Mouse (Mus musculus) spleen, adult 18-20 months (tissue): ENCODE data around the gene Rps18.

Experiments used
- DNase-seq, 2 experiments: peaks; one replicate each; pipeline ENCODE4 v3.0.0; 2022; ENCODE audit warnings: mixed read lengths in 2 of 2

Rps18 gene

DNA sequence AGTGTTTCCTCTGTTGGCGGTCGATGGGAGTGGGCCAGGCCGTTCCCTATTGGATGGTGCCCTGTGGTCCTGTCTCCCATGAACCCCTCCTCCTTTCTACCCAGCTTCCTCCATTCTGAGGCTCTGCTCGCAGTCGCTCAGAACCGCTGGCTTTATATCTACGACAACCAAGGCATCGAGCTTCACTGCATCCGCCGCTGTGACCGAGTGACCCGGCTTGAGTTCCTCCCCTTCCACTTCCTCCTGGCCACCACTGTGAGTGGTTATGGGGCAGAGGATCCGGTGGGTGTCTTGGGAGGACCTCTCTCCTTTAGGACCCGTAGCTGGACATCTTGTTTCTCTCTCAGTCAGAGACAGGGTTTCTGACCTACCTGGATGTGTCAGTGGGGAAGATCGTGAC, 12.3 kb downstream of the Rps18 start:
- DNase-seq = no peak

DNA sequence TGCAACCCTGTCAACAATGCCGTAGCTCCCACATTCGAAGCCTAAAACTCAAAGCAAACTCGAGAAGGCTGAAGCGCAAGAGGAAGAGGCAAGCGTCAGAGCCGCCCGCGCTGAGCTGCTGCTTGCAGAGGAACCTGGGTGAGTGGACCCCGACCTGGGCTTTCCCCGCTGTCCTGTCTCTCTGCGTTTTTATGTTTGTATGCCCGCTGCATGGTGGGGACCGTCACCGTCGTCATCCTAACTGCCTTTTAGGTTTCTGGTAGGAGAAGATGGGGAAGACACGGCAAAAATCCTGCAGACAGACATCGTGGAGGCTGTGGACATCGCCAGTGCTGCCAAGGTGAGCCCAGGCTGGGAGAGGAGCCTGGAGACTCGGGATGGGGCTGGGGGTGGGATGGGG, 14.4 kb downstream of the Rps18 start:
- DNase-seq = no peak

DNA sequence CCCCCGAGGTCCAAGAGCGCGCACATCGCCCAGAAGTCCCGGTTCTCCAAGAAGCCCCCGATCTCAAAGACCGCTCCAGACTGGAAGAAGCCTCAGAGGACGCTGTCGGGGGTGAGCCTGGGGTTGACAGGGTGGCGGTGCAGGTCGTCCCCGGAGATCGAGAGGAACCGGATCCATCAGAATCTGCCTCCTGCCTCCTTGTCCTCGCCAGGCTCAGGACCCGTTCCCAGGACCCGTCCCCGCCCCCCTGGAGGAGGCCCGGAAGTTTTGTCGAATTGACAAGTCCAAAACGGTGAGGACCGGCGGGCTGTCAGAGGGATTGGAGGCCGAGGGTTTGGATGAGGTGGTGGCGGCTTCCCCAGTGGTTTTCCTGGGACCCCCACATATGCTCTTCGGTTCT, 14.8 kb downstream of the Rps18 start:
- DNase-seq = no peak

- peak; percentile 67 to 88 for DNase-seq
Measured at GRCm38 (mm10) chr17:33940206-33940805, 15.5 kb downstream of the Rps18 start, which contains the start of the genes Pfdn6 and Wdr46. Gene Pfdn6 (minus strand): TSS chr17:33940343. Gene Wdr46 (plus strand): TSS chr17:33940660.

DNA sequence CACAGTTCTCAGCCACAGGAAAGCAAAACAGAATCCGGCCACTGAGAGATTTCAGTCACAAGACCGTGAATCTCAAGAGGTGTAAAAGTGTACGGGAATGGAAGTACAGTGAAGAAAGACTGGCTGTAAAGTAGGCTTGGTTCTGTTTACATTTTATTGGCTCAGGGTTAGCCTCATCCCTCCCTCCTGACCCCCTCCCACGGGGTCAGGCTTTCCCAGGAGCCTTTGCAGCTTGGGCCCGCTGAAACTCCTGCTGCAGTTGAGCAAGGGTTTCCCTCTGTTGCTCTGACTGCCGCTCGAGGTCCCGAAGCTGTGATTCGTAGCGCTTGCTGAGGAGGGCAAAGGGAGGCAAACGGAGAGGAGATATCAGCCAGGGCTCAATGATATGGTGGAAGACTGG, 17.0 kb downstream of the Rps18 start:
- no peak for DNase-seq

DNA sequence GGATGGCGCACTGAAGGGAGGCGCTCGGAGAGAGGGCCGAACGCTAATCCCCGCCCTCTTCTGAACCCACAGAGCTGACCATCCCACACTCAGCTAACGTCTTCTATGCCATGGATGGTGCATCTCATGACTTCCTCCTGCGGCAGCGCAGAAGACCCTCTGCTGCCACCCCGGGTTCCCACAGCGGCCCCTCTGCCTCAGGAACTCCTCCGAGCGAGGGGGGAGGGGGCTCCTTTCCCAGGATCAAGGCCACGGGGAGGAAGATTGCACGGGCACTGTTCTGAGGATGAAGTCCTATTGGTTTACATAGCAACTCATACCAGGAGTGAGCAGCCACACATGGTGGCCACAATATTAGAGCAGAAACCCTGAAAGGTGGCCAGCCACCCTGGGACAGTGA, 18.8 kb downstream of the Rps18 start:
- no peak for DNase-seq

- no peak for DNase-seq
Measured at GRCm38 (mm10) chr17:33935422-33936055, 20.3 kb downstream of the Rps18 start.

DNA sequence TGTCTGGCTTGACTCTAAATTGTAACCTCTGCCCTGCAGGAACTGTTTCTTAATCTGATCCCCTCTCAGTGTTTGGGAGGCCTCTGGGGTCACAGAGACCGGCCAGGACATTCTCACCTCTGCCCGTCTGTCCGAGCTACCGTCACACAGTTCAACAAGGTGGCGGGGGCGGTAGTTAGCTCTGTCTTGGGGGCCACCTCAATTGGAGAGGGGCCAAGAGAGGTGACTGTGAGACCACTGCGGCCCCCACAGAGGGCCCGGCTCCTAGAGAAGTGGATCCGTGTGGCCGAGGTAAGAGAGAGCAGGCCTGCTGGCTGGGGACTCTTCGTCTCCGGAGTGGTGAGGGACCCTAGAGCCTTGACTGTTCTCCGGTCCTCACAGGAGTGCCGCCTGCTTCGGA, 22.8 kb downstream of the Rps18 start:
- DNase-seq = no peak

- DNase-seq = no peak
Measured at GRCm38 (mm10) chr17:33932448-33932847, 23.4 kb downstream of the Rps18 start.

DNA sequence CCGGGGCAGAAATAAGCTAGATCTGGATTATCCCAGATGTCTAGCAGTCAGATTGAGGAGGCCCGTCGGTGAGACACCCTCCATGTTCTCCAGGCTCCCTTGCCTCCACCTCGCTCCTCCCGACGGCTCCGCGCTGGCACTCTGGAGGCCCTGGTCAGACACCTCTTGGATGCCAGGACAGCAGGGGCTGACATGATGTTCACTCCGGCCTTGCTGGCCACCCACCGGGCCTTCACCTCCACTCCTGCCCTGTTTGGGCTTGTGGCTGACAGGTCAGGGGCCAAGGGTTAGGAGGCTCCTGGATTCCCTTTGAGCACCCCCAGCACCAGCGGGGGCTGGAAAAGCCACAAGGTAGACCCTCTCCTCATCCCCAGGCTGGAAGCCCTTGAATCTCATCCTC, 23.9 kb downstream of the Rps18 start:
- no peak for DNase-seq

GRCm38 (mm10) chr17:33931159-33931866, 24.5 kb downstream of the Rps18 start:
- DNase-seq = no peak

- peak; percentile 57 to 63 for DNase-seq
Measured at GRCm38 (mm10) chr17:33930280-33931158, 25.3 kb downstream of the Rps18 start.

GRCm38 (mm10) chr17:33929371-33930279, 26.2 kb downstream of the Rps18 start, which contains the start of gene Rgl2:
Gene Rgl2 (plus strand): TSS chr17:33929543.
- DNase-seq = peak; percentile 87 to 94

GRCm38 (mm10) chr17:33928251-33928947, 27.4 kb downstream of the Rps18 start:
- DNase-seq = no peak

GRCm38 (mm10) chr17:33926207-33926932, 29.4 kb downstream of the Rps18 start:
- DNase-seq = no peak

DNA sequence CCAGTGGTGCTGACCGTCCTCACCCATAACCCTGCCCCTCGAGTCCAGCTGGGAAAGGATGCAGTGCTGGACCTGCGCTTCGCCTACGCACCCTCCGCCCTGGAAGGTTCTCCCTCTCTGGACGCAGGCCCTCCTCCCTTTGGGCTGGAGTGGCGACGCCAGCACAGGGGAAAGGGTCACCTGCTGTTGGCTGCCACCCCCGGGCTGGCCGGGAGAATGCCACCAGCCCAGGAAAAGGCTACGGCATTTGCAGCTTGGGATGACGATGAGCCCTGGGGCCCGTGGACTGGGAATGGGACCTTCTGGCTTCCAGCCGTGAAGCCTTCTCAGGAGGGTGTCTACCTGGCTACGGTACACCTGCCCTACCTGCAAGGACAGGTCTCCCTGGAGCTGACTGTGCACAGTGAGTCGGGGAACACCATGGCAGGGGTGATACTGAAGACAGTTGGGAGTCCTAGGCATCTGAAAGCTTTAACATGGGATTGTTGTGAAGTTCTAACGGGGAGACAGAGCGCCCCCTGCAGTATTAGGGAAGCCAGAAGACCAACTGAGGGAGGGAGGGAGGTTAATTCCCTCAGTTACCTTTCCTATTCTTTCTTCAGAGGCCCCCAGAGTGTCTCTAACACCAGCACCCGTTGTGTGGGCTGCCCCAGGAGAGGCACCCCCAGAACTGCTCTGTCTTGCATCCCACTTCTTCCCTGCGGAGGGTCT, 30.2 kb downstream of the Rps18 start:
- no peak for DNase-seq

GRCm38 (mm10) chr17:33924577-33925283, 31.1 kb downstream of the Rps18 start:
- DNase-seq = peak in 1 of 2 experiments; percentile 50

DNA sequence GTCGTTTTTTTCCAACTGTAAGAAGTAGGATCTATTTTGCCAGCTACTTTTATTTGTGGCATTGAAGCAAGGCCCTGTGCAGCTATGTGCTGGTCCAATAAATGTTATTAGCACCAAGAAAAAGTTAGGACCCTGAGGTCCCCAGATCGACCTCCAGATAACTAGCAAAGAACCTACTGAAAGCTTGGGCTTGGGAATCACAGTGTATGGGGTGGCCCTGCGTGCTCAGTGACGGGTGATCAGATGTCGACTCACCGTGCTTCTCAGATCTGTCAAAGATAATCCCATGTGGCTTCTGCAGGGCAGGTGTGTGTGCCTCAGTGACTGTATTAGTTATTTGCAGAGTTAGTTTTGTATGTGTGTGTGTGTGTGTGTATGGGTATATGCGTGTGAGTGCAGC, 34.4 kb downstream of the Rps18 start:
- no peak for DNase-seq
